ENCODE assay signal across 17 mouse cellular contexts in the genomic region with DNA sequence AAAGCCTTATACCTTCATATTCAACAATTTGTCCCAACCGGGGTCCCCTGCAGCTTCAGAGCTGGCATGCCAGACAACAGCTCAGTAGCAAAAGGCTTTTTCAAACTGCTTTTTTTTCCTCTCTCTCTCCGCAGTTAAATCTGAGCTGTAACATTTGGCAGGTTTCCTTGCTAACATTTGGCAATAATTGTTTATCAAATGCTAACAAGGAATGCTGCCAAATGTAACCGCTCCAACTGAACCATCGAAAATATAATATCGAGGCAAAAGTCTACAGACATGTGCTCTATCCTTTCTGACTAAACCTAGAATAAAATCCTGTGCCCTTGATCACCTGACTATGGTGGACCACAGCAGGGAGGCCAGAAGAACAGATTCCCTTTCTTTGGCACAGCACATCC.
DNase-seq lines count a peak whose midpoint lies in the region; ATAC-seq and TF ChIP-seq lines count a peak whose summit lies in the region.
"Had no signal": no experiment of that assay in that cellular context is flagged by ENCODE, and none has a peak within 500 bp of the region (broad histone marks: within the 10 kb centered on the region; RNA-seq: fewer than 3 reads in every experiment).

No protein-coding gene starts in this region.

- no peak for TF ChIP-seq EP300 in lung, postnatal 0 days (IDR thresholded peaks at IDR 0.05)

- H3K9ac ChIP-seq in forebrain, embryonic 16.5 days (replicated peaks; ENCODE audit: low read depth, low read length): no peak overlapping the region
- no peak overlapping the region for H3K9ac ChIP-seq in lung, postnatal 0 days (replicated peaks; ENCODE audit: low read depth)
- no peak overlapping the region for H3K9ac ChIP-seq in kidney, embryonic 14.5 days (ENCODE audit: low read depth, low read length)
- H3K9ac ChIP-seq: lung, embryonic 15.5 days; midbrain, embryonic 13.5 days; neural tube, embryonic 13.5 days had no signal

- ATAC-seq in forebrain, embryonic 16.5 days: peak; percentile 74
- no peak for ATAC-seq in lung, postnatal 0 days
- ATAC-seq in kidney, embryonic 14.5 days (ENCODE audit: low FRiP score, low TSS enrichment): no peak
- ATAC-seq: midbrain, embryonic 13.5 days had no signal

- no peak for DNase-seq in forebrain, embryonic 10.5 days (ENCODE audit: extremely low spot score, low spot score)
- peak; percentile 27 for DNase-seq in lung, postnatal 0 days (ENCODE audit: low spot score)
- no peak for DNase-seq in lung, postnatal 25 days (ENCODE audit: low spot score)
- DNase-seq in cerebellum, adult 8-10 months: peak; percentile 4
- peak; percentile 60 for DNase-seq in layer of hippocampus, adult 9-11 months
- DNase-seq in B cell, adult 2 months: no peak
- DNase-seq: adrenal gland, adult 2 months; gastrocnemius, postnatal 14 days; right cerebral cortex, adult 18-20 months; thymus, postnatal 14 days had no signal

- no peak overlapping the region for H3K4me2 ChIP-seq in forebrain, embryonic 16.5 days (ENCODE audit: low read length)
- H3K4me2 ChIP-seq in lung, postnatal 0 days (replicated peaks; ENCODE audit: low read depth, low read length): no peak overlapping the region
- H3K4me2 ChIP-seq in kidney, embryonic 14.5 days (replicated peaks; ENCODE audit: low read depth, low read length): no peak overlapping the region
- H3K4me2 ChIP-seq: lung, embryonic 15.5 days; midbrain, embryonic 13.5 days; neural tube, embryonic 13.5 days had no signal

- WGBS in forebrain, embryonic 16.5 days: 43% methylated on average over 5 of the region's 5 CpGs
- 93% methylated on average over 5 of the region's 5 CpGs for WGBS in forebrain, embryonic 10.5 days
- 61% methylated on average over 5 of the region's 5 CpGs for WGBS in lung, postnatal 0 days
- 86% methylated on average over 5 of the region's 5 CpGs for WGBS in kidney, embryonic 14.5 days

- no peak for TF ChIP-seq CTCF in lung, postnatal 0 days (IDR thresholded peaks at IDR 0.05)

- H3K4me3 ChIP-seq in forebrain, embryonic 16.5 days (replicated peaks; ENCODE audit: low read length): no peak overlapping the region
- no peak overlapping the region for H3K4me3 ChIP-seq in forebrain, embryonic 10.5 days
- H3K4me3 ChIP-seq in lung, postnatal 0 days (ENCODE audit: low read depth, low read length): no peak overlapping the region
- H3K4me3 ChIP-seq in kidney, embryonic 14.5 days (ENCODE audit: low read length): no peak overlapping the region
- H3K4me3 ChIP-seq: lung, embryonic 15.5 days; midbrain, embryonic 13.5 days; neural tube, embryonic 13.5 days had no signal

- no peaks in the 10 kb centered on the region for H3K9me3 ChIP-seq in forebrain, embryonic 16.5 days (ENCODE audit: control insufficient read depth, low read length)
- no peaks in the 10 kb centered on the region for H3K9me3 ChIP-seq in forebrain, embryonic 10.5 days
- no peaks in the 10 kb centered on the region for H3K9me3 ChIP-seq in lung, postnatal 0 days (ENCODE audit: low read length)
- no peaks in the 10 kb centered on the region for H3K9me3 ChIP-seq in kidney, embryonic 14.5 days (ENCODE audit: control insufficient read depth, low read length)
- H3K9me3 ChIP-seq: lung, embryonic 15.5 days; midbrain, embryonic 13.5 days; neural tube, embryonic 13.5 days had no signal

- 0 out of 2 replicates have a peak, but pooled peaks cover 7% of the 10 kb centered on the region for H3K4me1 ChIP-seq in forebrain, embryonic 16.5 days (replicated peaks; ENCODE audit: control insufficient read depth, insufficient read depth, low read length)
- H3K4me1 ChIP-seq in forebrain, embryonic 10.5 days: no peaks in the 10 kb centered on the region
- H3K4me1 ChIP-seq in lung, postnatal 0 days (ENCODE audit: insufficient read depth, low read depth, low read length): no peaks in the 10 kb centered on the region
- no peaks in the 10 kb centered on the region for H3K4me1 ChIP-seq in kidney, embryonic 14.5 days (ENCODE audit: control insufficient read depth, insufficient read depth, low read length)
- H3K4me1 ChIP-seq: lung, embryonic 15.5 days; midbrain, embryonic 13.5 days; neural tube, embryonic 13.5 days had no signal

- H3K27me3 ChIP-seq in forebrain, embryonic 16.5 days (replicated peaks; ENCODE audit: control insufficient read depth, insufficient read depth, low read length): no peaks in the 10 kb centered on the region
- no peaks in the 10 kb centered on the region for H3K27me3 ChIP-seq in forebrain, embryonic 10.5 days (ENCODE audit: poor library complexity, severe bottlenecking)
- no peaks in the 10 kb centered on the region for H3K27me3 ChIP-seq in lung, postnatal 0 days (replicated peaks; ENCODE audit: insufficient read depth, low read length)
- H3K27me3 ChIP-seq in kidney, embryonic 14.5 days (ENCODE audit: control insufficient read depth, insufficient read depth, low read length): no peaks in the 10 kb centered on the region
- H3K27me3 ChIP-seq: lung, embryonic 15.5 days; midbrain, embryonic 13.5 days; neural tube, embryonic 13.5 days had no signal

- no peaks in the 10 kb centered on the region for H3K36me3 ChIP-seq in forebrain, embryonic 16.5 days (ENCODE audit: control insufficient read depth, insufficient read depth)
- H3K36me3 ChIP-seq in forebrain, embryonic 10.5 days (replicated peaks): no peaks in the 10 kb centered on the region
- H3K36me3 ChIP-seq in lung, postnatal 0 days (ENCODE audit: insufficient read depth, low read length): no peaks in the 10 kb centered on the region
- no peaks in the 10 kb centered on the region for H3K36me3 ChIP-seq in kidney, embryonic 14.5 days (ENCODE audit: control insufficient read depth, insufficient read depth, low read length)
- H3K36me3 ChIP-seq: G1E; lung, embryonic 15.5 days; midbrain, embryonic 13.5 days; neural tube, embryonic 13.5 days had no signal

- H3K27ac ChIP-seq in forebrain, embryonic 16.5 days (ENCODE audit: low read length): peak overlapping the region; percentile 48; the same call in 1 of the 2 replicates
- H3K27ac ChIP-seq in forebrain, embryonic 10.5 days: no peak overlapping the region
- H3K27ac ChIP-seq in lung, postnatal 0 days (ENCODE audit: low read length): no peak overlapping the region
- H3K27ac ChIP-seq in kidney, embryonic 14.5 days (ENCODE audit: low read depth, low read length): no peak overlapping the region
- H3K27ac ChIP-seq: kidney, postnatal 0 days; lung, embryonic 15.5 days; midbrain, embryonic 13.5 days; neural tube, embryonic 13.5 days had no signal

Comparison
In these comparisons a context has a peak if more than half of its experiments do, and no peak if none do; other contexts are left out.
1. DNase-seq: peak in lung, postnatal 0 days (single experiment), cerebellum, adult 8-10 months (single experiment) and layer of hippocampus, adult 9-11 months (single experiment); none in forebrain, embryonic 10.5 days (single experiment), lung, postnatal 25 days (single experiment) and B cell, adult 2 months (0 of 2).